Mouse (Mus musculus): ENCODE data around the gene Coq10b. TPM values are rescaled to one million over a fixed set of nuclear protein-coding genes. Genes with fewer than 3 reads are reported as not detected.

Gene Coq10b
- total and polyA plus RNA-seq, 2 experiments from 2014 or later = 11.5 to 32.2 TPM

GRCm38 (mm10) chr1:55031026-55031779, 21.4 kb upstream of the Coq10b start:
- ATAC-seq (ENCODE audit: insufficient read depth, low read depth) = no peak
- no peak for TF ChIP-seq CTCF (IDR thresholded peaks at IDR 0.05; ENCODE audit: low read depth)
- H3K4me3 ChIP-seq (ENCODE audit: low read depth, low read length) = no peak overlapping the region
- DNase-seq (ENCODE audit: low spot score) = no peak
- H3K9me3 ChIP-seq (replicated peaks; ENCODE audit: control insufficient read depth, low read length) = no peaks in the 10 kb centered on the region
- no peak overlapping the region for H3K9ac ChIP-seq (replicated peaks; ENCODE audit: low read depth, low read length)
- no peak overlapping the region for H3K27ac ChIP-seq (ENCODE audit: low read depth)
- no peaks in the 10 kb centered on the region for H3K27me3 ChIP-seq (ENCODE audit: control insufficient read depth, insufficient read depth, low read length)
- H3K36me3 ChIP-seq (replicated peaks; ENCODE audit: control insufficient read depth, insufficient read depth, low read length) = no peaks in the 10 kb centered on the region
- H3K4me1 ChIP-seq (ENCODE audit: control insufficient read depth, insufficient read depth) = no peaks in the 10 kb centered on the region
- no peak overlapping the region for H3K4me2 ChIP-seq (ENCODE audit: low read depth, low read length)

- H3K9me3 ChIP-seq (replicated peaks; ENCODE audit: control insufficient read depth, low read length) = peaks cover 7% of the 10 kb centered on the region; the same call in 1 of the 2 replicates
- no peak overlapping the region for H3K27ac ChIP-seq (ENCODE audit: low read depth)
- ATAC-seq (ENCODE audit: insufficient read depth, low read depth) (no peak), DNase-seq (ENCODE audit: low spot score) (no peak)
- no peak overlapping the region for H3K9ac ChIP-seq (replicated peaks; ENCODE audit: low read depth, low read length)
- no peaks in the 10 kb centered on the region for H3K4me1 ChIP-seq (ENCODE audit: control insufficient read depth, insufficient read depth)
- no peak overlapping the region for H3K4me3 ChIP-seq (ENCODE audit: low read depth, low read length)
- 86% methylated on average over 1 of the region's 1 CpGs for WGBS
- no peaks in the 10 kb centered on the region for H3K27me3 ChIP-seq (ENCODE audit: control insufficient read depth, insufficient read depth, low read length)
- TF ChIP-seq CTCF (IDR thresholded peaks at IDR 0.05; ENCODE audit: low read depth) = no peak
- no peak for TF ChIP-seq EP300 (IDR thresholded peaks at IDR 0.05; ENCODE audit: low read depth)
- no peak overlapping the region for H3K4me2 ChIP-seq (ENCODE audit: low read depth, low read length)
- H3K36me3 ChIP-seq (replicated peaks; ENCODE audit: control insufficient read depth, insufficient read depth, low read length) = no peaks in the 10 kb centered on the region
These were observed 12.6 kb upstream of the Coq10b start for GRCm38 (mm10) chr1:55039944-55040343.

GRCm38 (mm10) chr1:55041691-55042090, 10.9 kb upstream of the Coq10b start:
- 82% methylated on average over 4 of the region's 4 CpGs for WGBS
- Histone ChIP-seq H3K4me2 (ENCODE audit: low read depth, low read length) (no peak overlapping the region), H3K9ac (replicated peaks; ENCODE audit: low read depth, low read length) (no peak overlapping the region), H3K36me3 (replicated peaks; ENCODE audit: control insufficient read depth, insufficient read depth, low read length) (no peaks in the 10 kb centered on the region), H3K27ac (ENCODE audit: low read depth) (no peak overlapping the region), H3K4me1 (ENCODE audit: control insufficient read depth, insufficient read depth) (no peaks in the 10 kb centered on the region), H3K27me3 (ENCODE audit: control insufficient read depth, insufficient read depth, low read length) (no peaks in the 10 kb centered on the region), H3K4me3 (ENCODE audit: low read depth, low read length) (no peak overlapping the region), H3K9me3 (replicated peaks; ENCODE audit: control insufficient read depth, low read length) (peaks cover 7% of the 10 kb centered on the region; the same call in 1 of the 2 replicates)
- TF ChIP-seq EP300 (IDR thresholded peaks at IDR 0.05; ENCODE audit: low read depth) (no peak), CTCF (IDR thresholded peaks at IDR 0.05; ENCODE audit: low read depth) (no peak)
- ATAC-seq (ENCODE audit: insufficient read depth, low read depth) (no peak), DNase-seq (ENCODE audit: low spot score) (no peak)

- Histone ChIP-seq H3K9ac (replicated peaks; ENCODE audit: low read depth, low read length) (no peak overlapping the region), H3K27me3 (ENCODE audit: control insufficient read depth, insufficient read depth, low read length) (no peaks in the 10 kb centered on the region), H3K4me1 (ENCODE audit: control insufficient read depth, insufficient read depth) (no peaks in the 10 kb centered on the region), H3K4me3 (ENCODE audit: low read depth, low read length) (no peak overlapping the region), H3K36me3 (replicated peaks; ENCODE audit: control insufficient read depth, insufficient read depth, low read length) (no peaks in the 10 kb centered on the region), H3K27ac (ENCODE audit: low read depth) (no peak overlapping the region), H3K4me2 (ENCODE audit: low read depth, low read length) (no peak overlapping the region), H3K9me3 (replicated peaks; ENCODE audit: control insufficient read depth, low read length) (peaks cover 7% of the 10 kb centered on the region; the same call in 1 of the 2 replicates)
- no peak for DNase-seq (ENCODE audit: low spot score)
- WGBS = 54% methylated on average over 1 of the region's 1 CpGs
- TF ChIP-seq CTCF (IDR thresholded peaks at IDR 0.05; ENCODE audit: low read depth) (no peak), EP300 (IDR thresholded peaks at IDR 0.05; ENCODE audit: low read depth) (no peak)
- ATAC-seq (ENCODE audit: insufficient read depth, low read depth) = no peak
These were observed 10.3 kb upstream of the Coq10b start for GRCm38 (mm10) chr1:55042246-55042645.

- H3K36me3 ChIP-seq (replicated peaks; ENCODE audit: control insufficient read depth, insufficient read depth, low read length) = no peaks in the 10 kb centered on the region
- DNase-seq (ENCODE audit: low spot score) (no peak), ATAC-seq (ENCODE audit: insufficient read depth, low read depth) (no peak)
- H3K4me3 ChIP-seq (ENCODE audit: low read depth, low read length) = no peak overlapping the region
- no peak for TF ChIP-seq CTCF (IDR thresholded peaks at IDR 0.05; ENCODE audit: low read depth)
- no peak for TF ChIP-seq EP300 (IDR thresholded peaks at IDR 0.05; ENCODE audit: low read depth)
- H3K27ac ChIP-seq (ENCODE audit: low read depth) = no peak overlapping the region
- peaks cover 7% of the 10 kb centered on the region; the same call in 1 of the 2 replicates for H3K9me3 ChIP-seq (replicated peaks; ENCODE audit: control insufficient read depth, low read length)
- no peaks in the 10 kb centered on the region for H3K27me3 ChIP-seq (ENCODE audit: control insufficient read depth, insufficient read depth, low read length)
- H3K4me2 ChIP-seq (ENCODE audit: low read depth, low read length) = no peak overlapping the region
- H3K9ac ChIP-seq (replicated peaks; ENCODE audit: low read depth, low read length) = no peak overlapping the region
- H3K4me1 ChIP-seq (ENCODE audit: control insufficient read depth, insufficient read depth) = no peaks in the 10 kb centered on the region
- 69% methylated on average over 3 of the region's 3 CpGs for WGBS
These were observed 9.4 kb upstream of the Coq10b start for GRCm38 (mm10) chr1:55043164-55043563.

Data from heart, postnatal 0 days (tissue).